Mouse (Mus musculus): Measurements from ENCODE around the gene Trib3. TPM values are rescaled to one million over a fixed set of nuclear protein-coding genes. Genes with fewer than 3 reads are reported as not detected.
"Not testable (repeated sequence)": the region's sequence is repeated elsewhere in the genome, so short reads cannot be mapped to it uniquely, and the experiment has no call there.

The Trib3 gene
- polyA plus RNA-seq, 1 experiment from 2014 or later, result 1.1 TPM

DNA sequence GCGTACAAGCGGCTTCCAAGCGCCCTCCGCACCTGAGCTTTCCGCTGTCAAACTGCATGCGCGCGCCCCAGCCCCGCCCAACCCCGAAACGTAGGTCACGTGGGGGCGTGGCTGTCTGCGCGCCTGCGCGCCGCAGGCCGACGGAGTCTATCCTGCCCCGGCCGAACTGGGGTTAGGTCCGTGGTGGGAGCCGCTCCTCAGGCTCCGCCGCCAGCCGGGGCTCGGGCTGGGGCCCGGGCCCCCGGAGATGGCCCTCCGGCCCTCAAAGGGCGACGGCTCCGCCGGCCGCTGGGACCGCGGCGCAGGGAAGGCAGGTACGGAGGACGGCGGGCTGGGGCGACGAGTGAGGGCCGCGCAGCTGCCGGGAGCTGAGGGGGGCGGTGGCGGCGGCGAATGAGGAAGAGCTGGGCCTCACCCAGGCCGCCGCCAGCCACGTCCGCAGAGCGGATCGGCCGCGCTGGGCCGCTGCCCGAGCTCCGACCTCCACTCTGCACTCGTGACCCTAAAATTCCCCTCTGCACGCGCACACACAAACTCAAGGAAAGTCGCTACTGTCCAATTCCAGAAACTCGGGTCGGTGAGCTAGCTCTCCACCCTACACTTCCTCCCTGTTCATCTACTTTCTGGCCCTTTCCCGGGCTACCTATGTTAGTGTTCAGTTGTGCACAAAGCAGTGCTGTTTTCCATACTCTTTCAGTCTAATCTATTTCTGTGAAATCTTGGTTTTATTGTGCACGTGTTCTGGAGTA lies 49.9 kb downstream of the Trib3 start, which contains the start of gene Tbc1d20:
Tbc1d20 (plus strand) TSS at position 102 of the 749 bp plus-strand sequence.
- H3K27ac ChIP-seq (replicated peaks), result peak within 1 kb of the TSS; percentile 86
- H3K4me1 ChIP-seq (replicated peaks), result peaks cover 36% of the 10 kb centered on the region
- no peaks in the 10 kb centered on the region for H3K9me3 ChIP-seq
- under 1% methylated on average over 70 of the region's 70 CpGs for WGBS
- H3K27me3 ChIP-seq, result no peaks in the 10 kb centered on the region
- H3K36me3 ChIP-seq, result no peaks in the 10 kb centered on the region
- H3K4me3 ChIP-seq, result peak within 1 kb of the TSS; percentile 90
- H3K4me2 ChIP-seq, result peak within 1 kb of the TSS; percentile 80
- peak; percentile 98 for ATAC-seq (ENCODE audit: low read depth)
- H3K9ac ChIP-seq, result peak within 1 kb of the TSS; percentile 96

DNA sequence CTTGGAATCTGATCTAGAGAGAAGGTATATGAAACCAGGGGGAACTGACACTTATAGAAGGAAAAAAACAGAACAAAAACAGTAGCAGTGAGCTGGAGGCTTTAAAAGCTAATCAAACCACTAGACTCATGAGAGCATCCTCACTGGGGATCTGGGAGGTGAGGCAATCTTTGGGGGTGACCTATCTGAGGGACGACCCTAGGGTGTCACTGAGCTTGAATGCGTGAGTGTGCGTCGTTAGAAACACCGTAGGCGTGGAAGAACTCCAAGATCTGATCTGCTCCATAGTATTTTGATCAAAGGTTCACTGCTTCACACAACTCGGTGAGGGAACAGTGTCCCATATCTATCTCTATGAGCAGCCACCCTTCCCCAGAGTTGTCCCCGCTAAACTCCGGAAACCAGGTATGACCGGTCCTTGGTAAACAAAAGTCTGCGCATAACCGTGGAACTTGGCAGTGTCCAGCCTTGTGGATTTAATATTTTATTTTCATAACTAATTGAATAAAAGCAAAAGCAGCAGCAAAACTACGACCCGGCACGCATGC lies 50.6 kb downstream of the Trib3 start:
- Histone ChIP-seq H3K27ac (replicated peaks) (peak overlapping the region; percentile 40; the same call in 1 of the 2 replicates), H3K4me2 (peak overlapping the region; percentile 80), H3K4me3 (peak overlapping the region; percentile 90), H3K9ac (peak overlapping the region; percentile 96), H3K27me3 (no peaks in the 10 kb centered on the region), H3K4me1 (replicated peaks) (peaks cover 36% of the 10 kb centered on the region), H3K9me3 (no peaks in the 10 kb centered on the region), H3K36me3 (0 out of 2 replicates have a peak, but pooled peaks cover 3% of the 10 kb centered on the region)
- ATAC-seq (ENCODE audit: low read depth), result peak; percentile 68
- WGBS, result 2% methylated on average over 15 of the region's 15 CpGs

DNA sequence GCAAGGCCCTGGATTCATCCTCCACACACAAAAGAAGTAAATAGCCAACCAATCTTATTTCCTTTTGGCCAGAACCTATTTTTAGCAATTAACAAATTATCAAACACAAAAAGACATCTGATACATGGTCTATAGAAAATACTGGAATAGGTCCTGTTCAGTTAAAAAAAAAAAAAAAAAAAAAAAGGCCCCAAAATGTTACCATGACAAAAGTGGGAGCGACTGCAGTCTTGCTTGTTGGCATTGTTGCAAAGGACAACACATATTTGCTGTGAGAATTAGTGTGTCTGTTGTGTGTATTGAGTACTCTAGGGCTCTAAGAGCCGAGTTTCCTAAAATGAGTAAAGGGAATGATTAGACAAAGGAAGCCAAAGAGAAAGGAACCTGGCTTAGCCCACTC lies 51.4 kb downstream of the Trib3 start:
- no peak overlapping the region for H3K27ac ChIP-seq (replicated peaks)
- peaks cover 30% of the 10 kb centered on the region for H3K4me1 ChIP-seq (replicated peaks)
- WGBS, result 62% methylated on average over 2 of the region's 2 CpGs
- peaks cover 9% of the 10 kb centered on the region; the same call in 1 of the 2 replicates for H3K36me3 ChIP-seq
- no peak overlapping the region for H3K4me2 ChIP-seq
- H3K4me3 ChIP-seq, result no peak overlapping the region
- no peaks in the 10 kb centered on the region for H3K9me3 ChIP-seq
- no peak overlapping the region for H3K9ac ChIP-seq
- H3K27me3 ChIP-seq, result no peaks in the 10 kb centered on the region
- no peak for ATAC-seq (ENCODE audit: low read depth)

DNA sequence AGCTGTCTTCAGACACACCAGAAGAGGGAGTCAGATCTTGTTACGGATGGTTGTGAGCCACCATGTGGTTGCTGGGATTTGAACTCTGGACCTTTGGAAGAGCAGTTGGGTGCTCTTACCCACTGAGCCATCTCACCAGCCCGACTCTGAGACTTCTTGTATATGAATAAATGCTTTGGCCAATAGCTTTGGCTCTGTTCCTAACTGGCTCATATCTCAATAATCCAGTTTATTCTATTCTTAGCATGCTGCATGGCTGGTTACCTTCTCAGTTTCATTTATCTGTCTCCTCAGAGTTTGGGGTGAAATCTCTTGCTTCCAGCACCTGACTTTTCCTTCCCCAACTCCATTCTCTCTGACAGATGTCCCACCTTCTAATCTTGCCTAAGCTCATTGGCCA lies 54.2 kb downstream of the Trib3 start:
- ATAC-seq (ENCODE audit: low read depth); H3K27me3 ChIP-seq; H3K4me1 ChIP-seq (replicated peaks); H3K27ac ChIP-seq (replicated peaks); H3K4me2 ChIP-seq; H3K4me3 ChIP-seq; H3K9me3 ChIP-seq; H3K9ac ChIP-seq: not testable (repeated sequence)
- H3K36me3 ChIP-seq, result peaks cover 28% of the 10 kb centered on the region
- WGBS, result 89% methylated on average over 2 of the region's 2 CpGs

DNA sequence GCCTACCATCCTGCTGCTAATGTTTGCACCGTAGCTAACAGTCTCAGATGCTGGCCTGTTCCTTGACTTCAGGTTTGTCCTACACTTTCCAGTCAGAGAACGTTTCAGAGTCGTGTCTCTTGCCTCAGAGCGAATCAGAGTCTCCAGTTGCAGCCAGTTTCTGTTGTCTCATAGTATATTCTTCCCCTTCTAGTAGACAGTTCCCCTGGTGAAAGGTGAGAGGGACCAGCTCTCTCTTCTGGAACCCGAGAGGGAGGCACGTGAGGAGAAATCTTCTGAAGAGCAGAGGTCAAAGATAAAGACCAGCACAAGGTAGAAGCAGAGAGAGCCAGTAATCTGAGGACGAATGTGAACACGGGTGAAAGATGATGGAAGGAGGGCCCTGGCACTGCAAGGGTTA lies 55.8 kb downstream of the Trib3 start:
- 87% methylated on average over 8 of the region's 8 CpGs for WGBS
- no peaks in the 10 kb centered on the region for H3K27me3 ChIP-seq
- H3K4me2 ChIP-seq, result no peak overlapping the region
- H3K27ac ChIP-seq (replicated peaks), result no peak overlapping the region
- no peak overlapping the region for H3K4me3 ChIP-seq
- no peak for ATAC-seq (ENCODE audit: low read depth)
- peaks cover 44% of the 10 kb centered on the region for H3K36me3 ChIP-seq
- H3K4me1 ChIP-seq (replicated peaks), result peaks cover under 1% of the 10 kb centered on the region; the same call in 1 of the 2 replicates
- no peak overlapping the region for H3K9ac ChIP-seq
- no peaks in the 10 kb centered on the region for H3K9me3 ChIP-seq

DNA sequence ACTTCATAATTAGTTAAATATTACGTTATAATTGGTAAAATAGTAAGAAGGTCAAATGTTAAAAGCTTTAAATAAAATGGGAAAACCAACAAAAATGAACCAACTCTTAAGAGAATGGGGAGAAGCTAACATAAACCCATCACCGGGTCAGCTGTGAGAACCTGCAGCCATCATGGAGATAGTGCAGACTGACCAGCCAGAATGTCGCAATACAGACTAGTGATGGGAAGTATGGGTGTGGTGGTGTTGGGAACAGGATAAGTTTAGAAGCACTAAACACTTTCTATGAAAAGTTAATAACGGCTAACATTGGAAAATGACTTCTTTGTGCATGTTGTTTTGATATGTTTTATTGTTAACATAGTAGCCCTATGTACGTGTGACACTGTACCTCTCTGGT lies 56.3 kb downstream of the Trib3 start:
- ATAC-seq (ENCODE audit: low read depth), result no peak
- no peaks in the 10 kb centered on the region for H3K4me1 ChIP-seq (replicated peaks)

More for the DNA sequence above, 56.3 kb downstream of the Trib3 start:
- no peaks in the 10 kb centered on the region for H3K9me3 ChIP-seq
- peaks cover 49% of the 10 kb centered on the region for H3K36me3 ChIP-seq
- 93% methylated on average over 5 of the region's 5 CpGs for WGBS
- H3K27ac ChIP-seq (replicated peaks), result no peak overlapping the region
- H3K27me3 ChIP-seq, result no peaks in the 10 kb centered on the region
- no peak overlapping the region for H3K4me2 ChIP-seq
- no peak overlapping the region for H3K9ac ChIP-seq
- no peak overlapping the region for H3K4me3 ChIP-seq

Other genes with a start within 250 kb of the Trib3 start
- gene Srxn1, start 238.5 kb downstream of the Trib3 start, polyA plus RNA-seq (2015; fragmentation: Nextera tagmentation; extraction: Ambion mirVana), result 19.0 TPM in 2 replicates
- 6.9 and 7.4 TPM in 2 replicates for gene Tcf15, start 200.5 kb downstream of the Trib3 start, polyA plus RNA-seq (2015; fragmentation: Nextera tagmentation; extraction: Ambion mirVana)
- gene Csnk2a1, start 117.2 kb downstream of the Trib3 start, polyA plus RNA-seq (2015; fragmentation: Nextera tagmentation; extraction: Ambion mirVana), result 89.7 and 99.2 TPM in 2 replicates
- gene Tbc1d20, start 50.2 kb downstream of the Trib3 start, polyA plus RNA-seq (2015; fragmentation: Nextera tagmentation; extraction: Ambion mirVana), result 31.7 and 34.2 TPM in 2 replicates
- 92.9 and 93.1 TPM in 2 replicates for gene Rbck1, start 11.4 kb downstream of the Trib3 start, polyA plus RNA-seq (2015; fragmentation: Nextera tagmentation; extraction: Ambion mirVana)
- gene Nrsn2, start 32.6 kb upstream of the Trib3 start, polyA plus RNA-seq (2015; fragmentation: Nextera tagmentation; extraction: Ambion mirVana), result 30.7 and 32.0 TPM in 2 replicates
- 14.9 and 15.3 TPM in 2 replicates for gene Sox12, start 54.0 kb upstream of the Trib3 start, polyA plus RNA-seq (2015; fragmentation: Nextera tagmentation; extraction: Ambion mirVana)
- 21.5 and 24.5 TPM in 2 replicates for gene Zcchc3, start 71.0 kb upstream of the Trib3 start, polyA plus RNA-seq (2015; fragmentation: Nextera tagmentation; extraction: Ambion mirVana)
- gene 6820408C15Rik, start 71.6 kb upstream of the Trib3 start, polyA plus RNA-seq (2015; fragmentation: Nextera tagmentation; extraction: Ambion mirVana), result 0.67 and 0.83 TPM in 2 replicates
- not detected in 2 replicates for gene Defb23, start 120.6 kb upstream of the Trib3 start, polyA plus RNA-seq (2015; fragmentation: Nextera tagmentation; extraction: Ambion mirVana)
- not detected in 2 replicates for gene Defb20, start 133.0 kb upstream of the Trib3 start, polyA plus RNA-seq (2015; fragmentation: Nextera tagmentation; extraction: Ambion mirVana)
- gene Defb22, start 146.1 kb upstream of the Trib3 start, polyA plus RNA-seq (2015; fragmentation: Nextera tagmentation; extraction: Ambion mirVana), result not detected in 2 replicates
- not detected in 2 replicates for gene Defb26, start 167.7 kb upstream of the Trib3 start, polyA plus RNA-seq (2015; fragmentation: Nextera tagmentation; extraction: Ambion mirVana)
- gene Defb28, start 174.2 kb upstream of the Trib3 start, polyA plus RNA-seq (2015; fragmentation: Nextera tagmentation; extraction: Ambion mirVana), result not detected in 2 replicates
- not detected in 2 replicates for gene Defb29, start 196.1 kb upstream of the Trib3 start, polyA plus RNA-seq (2015; fragmentation: Nextera tagmentation; extraction: Ambion mirVana)
- not detected in 2 replicates for gene Gm17416, start 225.3 kb upstream of the Trib3 start, polyA plus RNA-seq (2015; fragmentation: Nextera tagmentation; extraction: Ambion mirVana)
- not detected in 2 replicates for gene Defb21, start 228.7 kb upstream of the Trib3 start, polyA plus RNA-seq (2015; fragmentation: Nextera tagmentation; extraction: Ambion mirVana)
- gene Defb19, start 236.3 kb upstream of the Trib3 start, polyA plus RNA-seq (2015; fragmentation: Nextera tagmentation; extraction: Ambion mirVana), result not detected in 2 replicates